Mouse (Mus musculus) embryonic facial prominence, embryonic 15.5 days (tissue): ENCODE data around the gene Olfr1373. TPM values are rescaled to one million over a fixed set of nuclear protein-coding genes. Genes with fewer than 3 reads are reported as not detected.
"Not testable (repeated sequence)": the region's sequence is repeated elsewhere in the genome, so short reads cannot be mapped to it uniquely, and the experiment has no call there.

Experiments
- ATAC-seq: fragments of 200-750 bp; cut with Nextera tagmentation; 2 replicates; pipeline ENCODE4 v1.8.0; 2017; ENCODE audit warnings: low read depth, moderate TSS enrichment; ENCODE audit not compliant: insufficient number of reproducible peaks, low FRiP score, low TSS enrichment
- H3K27ac ChIP-seq: fragments of 300-500 bp; sonication (generic); replicated peaks from 2 replicates; pipeline ENCODE4 v1.5.1; 2015; ENCODE audit warnings: mild to moderate bottlenecking, inconsistent platforms
- H3K27me3 ChIP-seq: fragments of 300-500 bp; sonication (generic); 2 replicates; pipeline ENCODE4 v1.6.1; 2015; ENCODE audit warnings: inconsistent platforms
- H3K36me3 ChIP-seq: fragments of 300-500 bp; sonication (generic); 2 replicates; pipeline ENCODE4 v1.6.1; 2015; ENCODE audit warnings: mild to moderate bottlenecking, inconsistent platforms
- H3K4me1 ChIP-seq: fragments of 300-500 bp; sonication (generic); 2 replicates; pipeline ENCODE4 v1.6.1; 2015; ENCODE audit warnings: inconsistent platforms
- H3K4me2 ChIP-seq: fragments of 300-500 bp; sonication (generic); replicated peaks from 2 replicates; pipeline ENCODE4 v1.6.1; 2015; ENCODE audit warnings: mild to moderate bottlenecking, inconsistent platforms
- H3K4me3 ChIP-seq: fragments of 300-500 bp; sonication (generic); replicated peaks from 2 replicates; pipeline ENCODE4 v1.5.1; 2015; ENCODE audit warnings: mild to moderate bottlenecking, inconsistent platforms
- H3K9ac ChIP-seq: fragments of 300-500 bp; sonication (generic); 2 replicates; pipeline ENCODE4 v1.6.1; 2015; ENCODE audit warnings: inconsistent platforms
- H3K9me3 ChIP-seq: fragments of 300-500 bp; sonication (generic); replicated peaks from 2 replicates; pipeline ENCODE4 v1.6.1; 2016; ENCODE audit warnings: inconsistent platforms
- WGBS: fragments of 180-500 bp; shearing (Covaris S2); methylation state at CpG from one replicate; pipeline ENCODE4 v1.1.7; 2015; 5-methylcytosine and 5-hydroxymethylcytosine counted together
- polyA plus RNA-seq: library from polyadenylated mRNA; unstranded; fragments of >200 nt; fragmentation: Nextera tagmentation; extraction: Ambion mirVana; gene quantifications from 2 replicates; pipeline ENCODE4 v1.2.1, GENCODE M21; 2015

The Olfr1373 gene
- polyA plus RNA-seq, 1 experiment from 2014 or later, result not detected

DNA sequence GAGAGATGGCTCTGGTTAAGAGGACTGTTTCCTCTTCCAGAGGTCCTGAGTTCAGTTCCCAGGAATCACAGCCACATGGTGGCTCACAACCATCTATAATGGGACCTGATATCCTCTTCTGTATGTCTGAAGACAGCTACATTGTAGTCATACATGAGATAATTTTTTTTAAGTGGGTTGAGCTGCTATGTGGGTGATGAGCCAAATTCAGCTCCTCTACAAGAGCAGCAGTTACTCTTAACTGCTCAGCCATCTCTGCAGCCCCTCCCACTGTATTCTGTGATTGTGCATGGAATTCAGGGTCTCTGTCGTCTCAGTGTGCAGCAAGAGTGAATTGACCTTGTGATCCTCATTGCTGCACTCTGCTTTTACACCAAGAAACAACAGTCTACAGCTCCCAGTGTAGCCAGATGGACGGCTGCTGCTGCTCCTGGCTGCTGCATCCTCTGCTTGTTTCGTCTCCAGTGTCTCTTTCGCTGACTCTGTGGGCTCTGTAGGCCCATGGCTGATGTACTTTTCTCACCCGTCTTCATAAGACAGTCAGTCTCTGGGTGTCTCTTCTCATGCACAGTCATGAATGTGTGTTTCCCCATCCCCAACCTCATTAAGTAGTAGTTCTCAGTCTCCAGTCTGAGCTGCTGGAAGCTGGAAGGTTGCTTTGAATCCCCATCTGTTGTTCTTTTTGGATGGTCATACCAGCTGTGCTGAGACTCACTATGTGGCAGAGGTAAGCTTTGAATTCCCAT, 16.8 kb downstream of the Olfr1373 start:
- H3K4me1 ChIP-seq, result no peaks in the 10 kb centered on the region
- no peaks in the 10 kb centered on the region for H3K9me3 ChIP-seq
- no peak for ATAC-seq
- WGBS, result 64% methylated on average over 5 of the region's 5 CpGs
- peaks cover 20% of the 10 kb centered on the region for H3K36me3 ChIP-seq
- no peak overlapping the region for H3K9ac ChIP-seq
- H3K4me3 ChIP-seq, result no peak overlapping the region
- no peak overlapping the region for H3K4me2 ChIP-seq
- no peaks in the 10 kb centered on the region for H3K27me3 ChIP-seq
- H3K27ac ChIP-seq, result no peak overlapping the region

DNA sequence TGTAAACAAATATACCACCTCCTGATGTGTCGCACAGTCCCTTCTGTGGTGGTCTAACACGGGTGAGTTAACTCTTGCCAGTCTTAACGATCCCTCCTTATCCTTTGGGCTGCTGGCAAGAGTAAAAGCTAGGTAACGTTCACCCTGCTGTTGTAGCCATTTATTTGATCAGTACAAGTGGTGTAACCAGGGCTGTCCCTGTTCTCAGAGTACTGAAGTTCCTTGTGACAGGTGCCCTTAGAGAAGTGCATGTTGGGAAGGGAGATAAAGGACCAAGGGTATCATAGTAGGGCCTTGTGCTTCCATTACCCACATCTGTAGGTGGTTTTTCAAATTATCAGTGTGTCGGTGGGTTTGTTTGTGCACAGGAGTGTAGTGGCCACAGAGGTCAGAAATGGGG, 17.6 kb downstream of the Olfr1373 start:
- Histone ChIP-seq H3K27ac (no peak overlapping the region), H3K9me3 (no peaks in the 10 kb centered on the region), H3K36me3 (peaks cover 25% of the 10 kb centered on the region), H3K4me3 (no peak overlapping the region), H3K4me1 (no peaks in the 10 kb centered on the region), H3K27me3 (no peaks in the 10 kb centered on the region), H3K9ac (no peak overlapping the region), H3K4me2 (no peak overlapping the region)
- 68% methylated on average over 5 of the region's 5 CpGs for WGBS
- ATAC-seq, result no peak

GRCm38 (mm10) chr11:52127169-52127568, 18.2 kb downstream of the Olfr1373 start:
- Histone ChIP-seq H3K4me2 (no peak overlapping the region), H3K27me3 (no peaks in the 10 kb centered on the region), H3K27ac (no peak overlapping the region), H3K36me3 (peaks cover 31% of the 10 kb centered on the region), H3K4me3 (no peak overlapping the region), H3K4me1 (no peaks in the 10 kb centered on the region), H3K9ac (no peak overlapping the region), H3K9me3 (no peaks in the 10 kb centered on the region)
- WGBS, result 85% methylated on average over 3 of the region's 3 CpGs
- ATAC-seq, result no peak

DNA sequence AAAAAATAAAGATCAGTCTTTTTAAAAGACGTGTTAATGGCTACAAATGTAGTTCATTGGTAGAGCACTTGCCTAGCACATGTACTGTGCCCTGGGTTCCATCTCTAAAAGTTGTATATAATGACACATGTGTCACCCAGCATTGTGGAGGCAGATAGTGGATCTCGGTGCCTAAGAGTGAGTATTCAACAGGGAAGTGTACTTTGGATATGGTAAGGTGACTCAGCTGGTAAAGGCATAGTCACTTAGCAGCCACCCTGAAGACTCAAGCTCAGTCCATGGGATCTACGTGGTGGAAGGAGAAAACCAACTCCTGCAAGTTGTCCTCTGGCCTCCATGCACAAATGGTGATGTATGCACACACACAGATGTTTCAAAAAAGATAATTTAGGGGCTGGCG, 20.9 kb downstream of the Olfr1373 start:
- Histone ChIP-seq H3K27me3 (no peaks in the 10 kb centered on the region), H3K27ac (no peak overlapping the region), H3K36me3 (peaks cover 56% of the 10 kb centered on the region), H3K4me1 (no peaks in the 10 kb centered on the region), H3K4me2 (no peak overlapping the region), H3K4me3 (no peak overlapping the region), H3K9me3 (no peaks in the 10 kb centered on the region), H3K9ac (no peak overlapping the region)
- WGBS, result 87% methylated on average over 4 of the region's 4 CpGs
- no peak for ATAC-seq

GRCm38 (mm10) chr11:52122045-52122444, 23.3 kb downstream of the Olfr1373 start:
- H3K9me3 ChIP-seq, result no peaks in the 10 kb centered on the region; the same call in 1 of the 2 replicates
- WGBS, result 92% methylated on average over 6 of the region's 6 CpGs
- no peak for ATAC-seq

DNA sequence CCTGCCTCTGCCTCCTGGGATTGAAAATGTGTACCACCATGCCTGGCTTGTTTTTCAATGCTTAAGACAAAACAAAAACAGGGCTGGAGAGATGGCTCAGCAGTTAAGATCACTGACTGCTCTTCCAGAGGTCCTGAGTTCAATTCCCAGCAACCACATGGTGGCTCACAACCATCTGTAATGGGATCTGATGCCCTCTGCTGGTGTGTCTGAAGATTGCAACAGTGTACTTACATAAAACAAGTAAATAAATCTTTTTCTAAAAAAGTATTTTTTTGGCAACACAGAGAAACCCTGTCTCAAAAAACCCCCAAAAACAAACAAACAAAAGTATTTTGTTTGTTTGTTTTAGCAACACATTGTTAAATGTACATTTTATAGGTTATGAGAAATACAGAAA, 24.9 kb downstream of the Olfr1373 start:
- ATAC-seq, H3K4me1 ChIP-seq, H3K9me3 ChIP-seq, H3K4me3 ChIP-seq, H3K27ac ChIP-seq, H3K9ac ChIP-seq, H3K4me2 ChIP-seq, H3K27me3 ChIP-seq: not testable (repeated sequence)
- peaks cover 92% of the 10 kb centered on the region for H3K36me3 ChIP-seq

More at GRCm38 (mm10) chr11:52122045-52122444, 23.3 kb downstream of the Olfr1373 start:
- no peak overlapping the region for H3K9ac ChIP-seq
- H3K4me1 ChIP-seq, result no peaks in the 10 kb centered on the region
- H3K4me2 ChIP-seq, result no peak overlapping the region
- H3K27me3 ChIP-seq, result no peaks in the 10 kb centered on the region
- H3K4me3 ChIP-seq, result no peak overlapping the region
- peaks cover 80% of the 10 kb centered on the region for H3K36me3 ChIP-seq
- H3K27ac ChIP-seq, result no peak overlapping the region

- Histone ChIP-seq H3K9ac (no peak overlapping the region), H3K4me3 (no peak overlapping the region), H3K36me3 (peaks cover 86% of the 10 kb centered on the region), H3K4me2 (no peak overlapping the region), H3K27me3 (no peaks in the 10 kb centered on the region), H3K9me3 (no peaks in the 10 kb centered on the region; the same call in 1 of the 2 replicates), H3K27ac (no peak overlapping the region), H3K4me1 (no peaks in the 10 kb centered on the region)
- no peak for ATAC-seq
- WGBS, result 96% methylated on average over 7 of the region's 7 CpGs
Observed at GRCm38 (mm10) chr11:52117156-52117555, 28.2 kb downstream of the Olfr1373 start.

DNA sequence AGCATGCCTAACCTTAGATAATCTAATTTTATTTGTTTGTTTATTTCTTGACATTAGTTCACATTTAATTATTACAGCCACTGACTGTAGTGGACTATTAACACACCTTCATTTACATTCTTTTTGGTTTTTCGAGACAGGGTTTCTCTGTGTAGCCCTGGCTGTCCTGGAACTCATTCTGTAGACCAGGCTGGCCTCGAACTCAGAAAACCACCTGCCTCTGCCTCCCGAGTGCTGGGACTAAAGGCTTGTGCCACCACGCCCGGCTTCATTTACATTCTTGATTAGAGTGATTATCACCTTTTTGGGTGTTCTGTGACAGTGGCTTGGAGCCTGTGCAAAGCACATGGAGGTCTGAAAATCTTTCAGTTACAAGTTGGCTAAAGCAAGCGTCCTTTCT, 29.2 kb downstream of the Olfr1373 start:
- H3K4me1 ChIP-seq, H3K9ac ChIP-seq, H3K27me3 ChIP-seq, H3K4me3 ChIP-seq, H3K27ac ChIP-seq, ATAC-seq, H3K9me3 ChIP-seq, H3K4me2 ChIP-seq: not testable (repeated sequence)
- peaks cover 75% of the 10 kb centered on the region for H3K36me3 ChIP-seq
- WGBS, result 89% methylated on average over 6 of the region's 6 CpGs

DNA sequence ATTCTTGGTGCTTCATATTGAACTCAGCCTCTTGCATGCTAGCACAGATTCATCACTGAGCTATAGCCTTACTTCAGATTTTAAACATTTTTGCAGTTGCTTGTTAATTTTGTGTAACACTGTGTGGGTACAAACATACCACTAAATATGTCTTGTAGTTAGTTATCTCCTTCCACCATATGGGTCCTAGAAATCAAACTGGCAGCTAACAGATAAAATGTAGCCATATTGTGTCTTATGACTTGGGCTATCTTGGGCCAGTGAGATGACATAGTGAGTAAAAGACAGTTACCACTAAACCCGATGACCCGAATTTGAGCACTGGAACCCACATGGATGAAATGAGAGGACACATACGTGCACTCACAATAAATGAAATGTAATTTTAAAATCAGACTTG, 29.8 kb downstream of the Olfr1373 start:
- Histone ChIP-seq H3K27ac (no peak overlapping the region), H3K9ac (no peak overlapping the region), H3K4me1 (no peaks in the 10 kb centered on the region), H3K9me3 (no peaks in the 10 kb centered on the region; the same call in 1 of the 2 replicates), H3K36me3 (peaks cover 71% of the 10 kb centered on the region), H3K4me2 (no peak overlapping the region), H3K4me3 (no peak overlapping the region), H3K27me3 (no peaks in the 10 kb centered on the region)
- ATAC-seq, result no peak
- WGBS, result 91% methylated on average over 3 of the region's 3 CpGs

GRCm38 (mm10) chr11:52109421-52109820, 35.9 kb downstream of the Olfr1373 start:
- no peak overlapping the region for H3K4me3 ChIP-seq
- no peak overlapping the region for H3K4me2 ChIP-seq
- no peaks in the 10 kb centered on the region for H3K27me3 ChIP-seq
- H3K27ac ChIP-seq, result no peak overlapping the region
- peaks cover 5% of the 10 kb centered on the region; the same call in 1 of the 2 replicates for H3K4me1 ChIP-seq
- no peaks in the 10 kb centered on the region for H3K9me3 ChIP-seq
- H3K36me3 ChIP-seq, result peaks cover 14% of the 10 kb centered on the region
- WGBS, result 79% methylated on average over 1 of the region's 1 CpGs
- no peak overlapping the region for H3K9ac ChIP-seq
- ATAC-seq, result no peak

DNA sequence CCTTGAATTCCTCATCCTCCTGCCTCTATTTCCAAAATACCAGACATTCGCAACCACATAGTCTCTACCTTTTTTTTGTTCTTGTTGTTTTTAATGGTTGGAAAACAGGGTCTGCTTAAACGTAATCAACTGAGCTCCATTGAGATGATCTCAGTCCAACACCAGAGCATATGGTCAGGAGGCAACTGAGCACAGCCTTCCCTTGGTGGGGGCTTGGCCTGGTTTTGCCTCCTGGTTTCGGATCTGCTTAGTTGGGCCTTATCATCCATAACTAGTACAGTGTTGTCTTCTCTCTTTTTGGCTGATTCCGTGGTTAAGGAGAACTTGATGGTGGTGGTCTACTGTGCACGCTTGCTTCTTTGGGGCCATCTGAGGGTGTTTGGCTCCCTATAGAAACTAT, 36.5 kb downstream of the Olfr1373 start:
- H3K27me3 ChIP-seq, result no peaks in the 10 kb centered on the region
- peaks cover 11% of the 10 kb centered on the region; the same call in 1 of the 2 replicates for H3K36me3 ChIP-seq
- no peak overlapping the region for H3K27ac ChIP-seq
- no peak overlapping the region for H3K9ac ChIP-seq
- peaks cover 5% of the 10 kb centered on the region; the same call in 1 of the 2 replicates for H3K4me1 ChIP-seq
- ATAC-seq, result no peak
- H3K4me2 ChIP-seq, result no peak overlapping the region
- WGBS, result 91% methylated on average over 5 of the region's 5 CpGs
- H3K4me3 ChIP-seq, result no peak overlapping the region
- H3K9me3 ChIP-seq, result no peaks in the 10 kb centered on the region

DNA sequence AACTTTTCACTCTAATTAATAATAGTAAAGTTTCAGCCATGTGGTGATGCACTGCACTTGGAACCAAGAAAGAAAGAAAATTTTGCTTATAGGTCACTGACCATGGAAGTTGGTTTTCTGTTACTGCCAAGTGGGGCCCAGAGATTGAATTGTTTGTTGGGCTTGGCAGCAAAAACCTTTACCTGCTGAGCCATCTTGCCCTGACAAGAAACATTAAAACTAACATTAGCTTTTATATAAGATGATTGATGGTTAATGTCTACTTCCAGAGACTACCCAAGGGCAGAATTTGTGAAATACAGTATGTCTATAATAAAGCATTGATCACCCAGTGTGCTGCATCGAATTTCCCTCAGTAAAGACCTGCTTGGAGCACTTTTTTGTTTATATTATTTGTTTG, 38.9 kb downstream of the Olfr1373 start:
- Histone ChIP-seq H3K9me3 (no peaks in the 10 kb centered on the region), H3K27me3 (no peaks in the 10 kb centered on the region), H3K4me2 (no peak overlapping the region), H3K4me1 (peaks cover 11% of the 10 kb centered on the region), H3K9ac (no peak overlapping the region), H3K36me3 (no peaks in the 10 kb centered on the region), H3K4me3 (no peak overlapping the region), H3K27ac (no peak overlapping the region)
- WGBS, result 93% methylated on average over 1 of the region's 1 CpGs
- ATAC-seq, result no peak
